Mouse (Mus musculus) monocyte, adult 5-6 weeks (primary cell): ENCODE data around the gene Zfp982. TPM values are rescaled to one million over a fixed set of nuclear protein-coding genes. Genes with fewer than 3 reads are reported as not detected.
"Not testable (repeated sequence)": the region's sequence is repeated elsewhere in the genome, so short reads cannot be mapped to it uniquely, and the experiment has no call there.

Experiments
- ATAC-seq: fragments of 153-309, 156-312 bp; replicated peaks from 2 replicates; pipeline ENCODE4 v1.8.0; 2017; ENCODE audit warnings: mild to moderate bottlenecking; ENCODE audit not compliant: low TSS enrichment, insufficient number of reproducible peaks, severe bottlenecking, poor library complexity, low FRiP score
- total RNA-seq: library from RNA; stranded (forward); fragments of 200-1000, 200-491, 200-594 nt; gene quantifications from 3 replicates; pipeline ENCODE4 v1.2.3, GENCODE M21; 2017

Gene Zfp982
- total RNA-seq, 1 experiment from 2014 or later = not detected

- not testable (repeated sequence) for ATAC-seq
Measured at GRCm38 (mm10) chr4:147554361-147554760, 62.1 kb downstream of the Zfp982 start.

GRCm38 (mm10) chr4:147556921-147557320 is 64.7 kb downstream of the Zfp982 start:
- not testable (repeated sequence) for ATAC-seq

GRCm38 (mm10) chr4:147558011-147558410 is 65.8 kb downstream of the Zfp982 start:
- not testable (repeated sequence) for ATAC-seq

- ATAC-seq = not testable (repeated sequence)
Measured at GRCm38 (mm10) chr4:147559096-147559495, 66.9 kb downstream of the Zfp982 start.

Other genes starting within 250 kb of the Zfp982 start
- not detected in 3 replicates for gene Zfp988, start 186.7 kb upstream of the Zfp982 start, total RNA-seq
- gene Zfp978, start 131.1 kb upstream of the Zfp982 start, total RNA-seq = not detected in 3 replicates
- gene Gm16503, start 47.8 kb downstream of the Zfp982 start, total RNA-seq = not detected in 3 replicates
- not detected in 3 replicates for gene Zfp985, start 60.9 kb downstream of the Zfp982 start, total RNA-seq
- 1.1 TPM in 1 of 3 replicates, not detected in the others for gene Zfp979, start 150.1 kb downstream of the Zfp982 start, total RNA-seq
- 0.43 TPM in 1 of 3 replicates, not detected in the others for gene Zfp534, start 210.1 kb downstream of the Zfp982 start, total RNA-seq